Mouse (Mus musculus) naive thymus-derived CD4-positive, alpha-beta T cell, adult 5 months (primary cell): ENCODE measurements around the gene Gm10031. TPM values are rescaled to one million over a fixed set of nuclear protein-coding genes. Genes with fewer than 3 reads are reported as not detected.

ENCODE experiments used
- polyA plus RNA-seq: library from polyadenylated mRNA; unstranded; fragments of 100-300 nt; shearing (Covaris generic); gene quantifications from one replicate; pipeline ENCODE4 v1.2.1, GENCODE M21; 2017

Gm10031 gene
- 0.82 TPM for polyA plus RNA-seq

DNA sequence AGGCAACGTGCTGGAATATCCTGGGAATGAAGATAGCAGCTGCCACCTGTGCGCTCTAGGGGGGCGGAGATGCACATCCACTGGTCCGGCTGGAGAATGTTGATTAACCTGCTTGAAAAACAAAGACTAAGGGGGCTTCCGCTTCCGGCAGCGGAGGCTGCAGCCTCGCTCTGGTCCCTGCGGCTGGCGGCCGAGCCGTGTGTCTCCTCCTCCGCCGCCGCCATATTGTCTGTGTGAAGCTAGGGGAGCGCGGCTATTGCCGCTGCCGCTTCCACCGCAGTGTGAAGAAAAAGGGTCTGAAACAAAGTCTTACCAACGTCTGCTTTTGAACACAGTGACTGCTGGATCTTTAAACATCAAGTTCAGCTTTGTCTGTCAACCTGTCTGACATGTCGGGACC is at the start of gene Gm10031:
TSS of gene Gm10031 (plus strand) at position 171 of the 400 bp plus-strand sequence.

GRCm38 (mm10) chr1:156558024-156558930 is 34.5 kb downstream of the Gm10031 start, which contains the start of gene Abl2:
Gene Abl2 (plus strand): TSS chr1:156558786.

Other genes starting within 250 kb of the Gm10031 start
- 0.14 TPM for gene Tdrd5, start 220.3 kb upstream of the Gm10031 start, polyA plus RNA-seq
- gene Nphs2, start 213.3 kb upstream of the Gm10031 start, polyA plus RNA-seq: not detected
- gene Gm2000, start 158.0 kb upstream of the Gm10031 start, polyA plus RNA-seq: 2,037 TPM
- 1.0 TPM for gene Axdnd1, start 102.9 kb upstream of the Gm10031 start, polyA plus RNA-seq
- 26.5 TPM for gene Soat1, start 49.7 kb upstream of the Gm10031 start, polyA plus RNA-seq
- gene Abl2, start 34.8 kb downstream of the Gm10031 start, polyA plus RNA-seq: 14.3 TPM
- 12.8 TPM for gene Tor3a, start 150.3 kb downstream of the Gm10031 start, polyA plus RNA-seq
- gene Fam20b, start 195.1 kb downstream of the Gm10031 start, polyA plus RNA-seq: 18.9 TPM